ENCODE assay signal across 17 mouse cellular contexts in genomic region chr6:98697571-98697970, GRCm38 (mm10).
"Had no signal": no experiment of that assay in that cellular context is flagged by ENCODE, and none has a peak within 500 bp of the region (broad histone marks: within the 10 kb centered on the region; RNA-seq: fewer than 3 reads in every experiment).

No protein-coding gene starts in this region.

- H3K4me2 ChIP-seq: lung, embryonic 14.5 days; midbrain, embryonic 12.5 days; neural tube, embryonic 13.5 days; neural tube, embryonic 15.5 days; stomach, embryonic 15.5 days had no signal

- H3K4me1 ChIP-seq: midbrain, embryonic 10.5 days; midbrain, embryonic 12.5 days; neural tube, embryonic 13.5 days; neural tube, embryonic 15.5 days; stomach, embryonic 15.5 days had no signal

- H3K36me3 ChIP-seq: midbrain, embryonic 10.5 days; midbrain, embryonic 12.5 days; neural tube, embryonic 13.5 days; neural tube, embryonic 15.5 days; stomach, embryonic 15.5 days had no signal

- H3K27ac ChIP-seq: midbrain, embryonic 10.5 days; midbrain, embryonic 12.5 days; neural tube, embryonic 13.5 days; neural tube, embryonic 15.5 days; stomach, embryonic 15.5 days; stomach, postnatal 0 days had no signal

- H3K27me3 ChIP-seq: midbrain, embryonic 12.5 days; neural tube, embryonic 13.5 days; neural tube, embryonic 15.5 days; stomach, embryonic 15.5 days had no signal

- H3K9ac ChIP-seq: lung, embryonic 14.5 days; midbrain, embryonic 12.5 days; neural tube, embryonic 13.5 days; neural tube, embryonic 15.5 days; stomach, embryonic 15.5 days had no signal

- H3K4me3 ChIP-seq: midbrain, embryonic 10.5 days; midbrain, embryonic 12.5 days; myocyte; neural tube, embryonic 13.5 days; neural tube, embryonic 15.5 days; stomach, embryonic 15.5 days had no signal

- ATAC-seq: midbrain, embryonic 16.5 days had no signal

- DNase-seq: lung, adult 18-20 months; lung, embryonic 14.5 days; lung, postnatal 10 days; lung, postnatal 4 days; midbrain, embryonic 14.5 days; right cerebral cortex, postnatal 14 days; thymus, adult 2 months; thymus, postnatal 25 days; thymus, postnatal 4 days had no signal

- H3K9me3 ChIP-seq: midbrain, embryonic 10.5 days; midbrain, embryonic 12.5 days; neural tube, embryonic 13.5 days; neural tube, embryonic 15.5 days; stomach, embryonic 15.5 days had no signal
